In the genomic region with DNA sequence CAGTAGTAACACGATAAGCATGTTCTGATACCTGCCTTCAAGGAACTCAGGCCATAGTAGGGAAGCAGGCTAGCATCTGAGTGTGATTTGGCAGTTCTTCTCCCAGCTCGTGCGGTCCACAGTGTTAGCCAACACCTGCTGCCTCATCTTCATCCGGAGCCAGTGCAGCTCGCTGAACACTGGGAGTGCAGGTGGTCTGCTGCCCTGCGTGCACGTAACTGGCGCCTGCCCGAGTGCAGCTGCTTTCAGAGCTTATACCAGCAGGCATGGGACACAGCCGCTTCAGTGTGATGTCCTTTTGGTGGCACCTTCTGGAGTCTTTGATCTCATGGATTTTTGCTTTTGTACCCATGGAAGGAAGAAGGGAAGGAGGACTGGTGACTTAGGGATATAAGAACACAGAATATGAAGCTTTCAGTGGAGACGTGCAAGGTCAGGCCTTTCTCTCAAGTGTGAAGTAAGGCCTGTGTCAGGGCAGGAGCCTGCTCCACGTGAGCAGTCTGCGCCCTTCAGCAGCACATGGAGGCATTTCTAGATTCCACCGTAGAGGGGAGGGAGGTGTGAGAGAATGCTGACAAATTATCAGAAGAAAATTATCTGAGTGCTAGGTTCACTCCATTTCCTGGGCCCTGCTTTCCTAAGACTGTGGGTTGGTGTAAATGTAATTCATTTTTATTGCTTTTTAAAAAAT, we compare ENCODE assay signal across 27 mouse cellular contexts. TPM values are rescaled to one million over a fixed set of nuclear protein-coding genes. Genes with fewer than 3 reads are reported as not detected.
DNase-seq lines count a peak whose midpoint lies in the region; ATAC-seq and TF ChIP-seq lines count a peak whose summit lies in the region.
"Had no signal": no experiment of that assay in that cellular context is flagged by ENCODE, and none has a peak within 500 bp of the region (broad histone marks: within the 10 kb centered on the region; RNA-seq: fewer than 3 reads in every experiment).

No protein-coding gene starts in this region.

- H3K9me3 ChIP-seq in heart, embryonic 16.5 days (replicated peaks; ENCODE audit: control insufficient read depth, low read length), result no peaks in the 10 kb centered on the region
- H3K9me3 ChIP-seq: embryonic facial prominence, embryonic 15.5 days; forebrain, embryonic 10.5 days; G1E; heart, embryonic 12.5 days; hindbrain, embryonic 13.5 days; intestine, embryonic 15.5 days had no signal

- H3K27ac ChIP-seq in cerebellum, adult 2 months (ENCODE audit: insufficient read depth, low read length), result peak overlapping the region; percentile 2; the same call in 1 of the 2 replicates
- no peak overlapping the region for H3K27ac ChIP-seq in heart, adult 2 months
- H3K27ac ChIP-seq in heart, embryonic 16.5 days (ENCODE audit: low read length), result no peak overlapping the region
- H3K27ac ChIP-seq: embryonic facial prominence, embryonic 15.5 days; forebrain, embryonic 10.5 days; gastrocnemius, adult 2 months; hindbrain, embryonic 13.5 days; intestine, embryonic 15.5 days had no signal

- H3K79me2 ChIP-seq in heart, adult 2 months (replicated peaks; ENCODE audit: control insufficient read depth, insufficient read depth, low read length), result no peaks in the 10 kb centered on the region

- TF ChIP-seq POLR2A in cerebellum, adult 2 months (IDR thresholded peaks at IDR 0.05; ENCODE audit: borderline replicate concordance, insufficient read depth, low read length), result no peak
- TF ChIP-seq POLR2A in heart, adult 2 months (IDR thresholded peaks at IDR 0.05; ENCODE audit: insufficient read depth, low read depth, low read length), result no peak

- H3K9ac ChIP-seq in heart, adult 2 months (ENCODE audit: low read depth, low read length), result no peak overlapping the region
- H3K9ac ChIP-seq in heart, embryonic 16.5 days (ENCODE audit: low read length), result no peak overlapping the region
- H3K9ac ChIP-seq: embryonic facial prominence, embryonic 15.5 days; heart, embryonic 12.5 days; hindbrain, embryonic 13.5 days; intestine, embryonic 15.5 days had no signal

- no peak for TF ChIP-seq EP300 in heart, adult 2 months (IDR thresholded peaks at IDR 0.05; ENCODE audit: insufficient read depth, low read depth, low read length)

- 32% methylated on average over 14 of the region's 14 CpGs for WGBS in cerebellum, adult 2 months
- 83% methylated on average over 14 of the region's 14 CpGs for WGBS in heart, adult 2 months
- 64% methylated on average over 14 of the region's 14 CpGs for WGBS in heart, embryonic 16.5 days

- no peak for DNase-seq in cerebellum, adult 2 months
- DNase-seq in cerebellum, adult 9-11 months, result no peak
- DNase-seq in heart, adult 11 months, result peak; percentile 88
- no peak for DNase-seq in heart, adult 2 months
- no peak for DNase-seq in heart, postnatal 25 days (ENCODE audit: low spot score)
- DNase-seq in left cerebral cortex, postnatal 4 days, result peak; percentile 50
- DNase-seq in left cerebral cortex, postnatal 25 days (ENCODE audit: low spot score in 2 of 2), result no peak
- DNase-seq: adrenal gland, adult 8-10 months; adrenal gland, postnatal 36 days; B cell, adult 2 months; cerebellum, adult 11-12 months; embryo, embryonic 11 days; gastrocnemius, adult 2 months; gastrocnemius, postnatal 25 days; heart, postnatal 4 days; kidney, adult 18-20 months had no signal

- no peaks in the 10 kb centered on the region for H3K27me3 ChIP-seq in cerebellum, adult 2 months (ENCODE audit: control insufficient read depth, insufficient read depth, low read length)
- H3K27me3 ChIP-seq in heart, adult 2 months (ENCODE audit: control insufficient read depth, insufficient read depth, low read length), result no peaks in the 10 kb centered on the region
- no peaks in the 10 kb centered on the region for H3K27me3 ChIP-seq in heart, embryonic 16.5 days (ENCODE audit: control insufficient read depth, insufficient read depth, low read length)
- H3K27me3 ChIP-seq: embryonic facial prominence, embryonic 15.5 days; heart, embryonic 12.5 days; hindbrain, embryonic 13.5 days; intestine, embryonic 15.5 days had no signal

- no peak overlapping the region for H3K4me2 ChIP-seq in heart, embryonic 16.5 days (ENCODE audit: low read depth, low read length)
- H3K4me2 ChIP-seq: embryonic facial prominence, embryonic 15.5 days; heart, embryonic 12.5 days; hindbrain, embryonic 13.5 days; intestine, embryonic 15.5 days had no signal

- intact Hi-C loops in heart, adult 2 months (cut with DNase I), result no loop called here
- intact Hi-C loops in heart, postnatal 25 days (cut with DNase I), result loop anchor here (5.0 kb wide), 1 partner anchor 98 kb away; no protein-coding TSS in a partner anchor
- intact Hi-C loops in left cerebral cortex, postnatal 4 days (cut with DNase I), result loop anchor here (10.0 kb wide), 1 partner anchor 111 kb away; no protein-coding TSS in a partner anchor
- intact Hi-C loops in left cerebral cortex, postnatal 25 days (cut with DNase I), result loop anchor here (5.0 kb wide), 1 partner anchor 108 kb away; no protein-coding TSS in a partner anchor

- peaks cover 5% of the 10 kb centered on the region; the same call in 1 of the 2 replicates for H3K4me1 ChIP-seq in cerebellum, adult 2 months (ENCODE audit: control insufficient read depth, insufficient read depth, low read length)
- no peaks in the 10 kb centered on the region; the same call in 1 of the 2 replicates for H3K4me1 ChIP-seq in heart, adult 2 months (ENCODE audit: control insufficient read depth, insufficient read depth, low read length)
- peaks cover 6% of the 10 kb centered on the region; the same call in 1 of the 2 replicates for H3K4me1 ChIP-seq in heart, embryonic 16.5 days (ENCODE audit: control insufficient read depth, insufficient read depth, low read length)
- H3K4me1 ChIP-seq: embryonic facial prominence, embryonic 15.5 days; hindbrain, embryonic 13.5 days; intestine, embryonic 15.5 days had no signal

- no peak overlapping the region for H3K4me3 ChIP-seq in cerebellum, adult 2 months (replicated peaks; ENCODE audit: insufficient read depth, low read depth, low read length)
- H3K4me3 ChIP-seq in heart, adult 2 months, result no peak overlapping the region
- H3K4me3 ChIP-seq in heart, embryonic 16.5 days (ENCODE audit: low read length), result no peak overlapping the region
- H3K4me3 ChIP-seq: embryonic facial prominence, embryonic 15.5 days; erythroblast, embryonic 14.5 days; forebrain, embryonic 10.5 days; gastrocnemius, adult 2 months; heart, embryonic 12.5 days; hindbrain, embryonic 13.5 days; intestine, embryonic 15.5 days had no signal

- no peak for TF ChIP-seq CTCF in cerebellum, adult 2 months (IDR thresholded peaks at IDR 0.05; ENCODE audit: borderline replicate concordance, insufficient read depth, low read depth, low read length)
- no peak for TF ChIP-seq CTCF in heart, adult 2 months (IDR thresholded peaks at IDR 0.05)

- H3K36me3 ChIP-seq in heart, adult 2 months (ENCODE audit: control insufficient read depth, insufficient read depth, low read length), result no peaks in the 10 kb centered on the region
- H3K36me3 ChIP-seq in heart, embryonic 16.5 days (ENCODE audit: control insufficient read depth, insufficient read depth), result peaks cover 11% of the 10 kb centered on the region

- ATAC-seq in heart, embryonic 16.5 days (replicated peaks; ENCODE audit: extremely low read depth, insufficient read depth, low FRiP score), result peak; percentile 54; the same call in 1 of the 2 replicates
- ATAC-seq: CD4-positive, CD25-positive, alpha-beta regulatory T cell, adult 4 months; forebrain, embryonic 14.5 days; intestine, embryonic 15.5 days had no signal

RNA-seq across cellular contexts. Expression of a gene that starts 15.5 kb away (rescaled TPM):
- 94.8 and 95.7 TPM in 2 replicates for polyA plus RNA-seq in cerebellum, adult 2 months (2012; rRNA removed)
- total RNA-seq in heart, adult 2 months (2021), result under 1 TPM; 0.11 to 0.26 TPM
- polyA plus RNA-seq in heart, adult 2 months (2012; rRNA removed), result 0.20 and 0.66 TPM in 2 replicates
- polyA plus RNA-seq in heart, embryonic 16.5 days (2015; fragmentation: Nextera tagmentation; extraction: Ambion mirVana), result 1.7 and 2.7 TPM in 2 replicates
- under 1 TPM; 0.06 to 0.29 TPM for total RNA-seq in heart, postnatal 25 days (2021)
- 100 to 1,000 TPM; 142 to 144 TPM for total RNA-seq in left cerebral cortex, postnatal 4 days (2021)
- 100 to 1,000 TPM; 235 to 238 TPM for total RNA-seq in left cerebral cortex, postnatal 25 days (2021)
- polyA plus RNA-seq: erythroblast, embryonic 14.5 days; G1E had no signal

RNA-seq across cellular contexts. Expression of a gene that starts 45.1 kb away (rescaled TPM):
- polyA plus RNA-seq in cerebellum, adult 2 months (2012; rRNA removed), result 56.4 and 72.3 TPM in 2 replicates
- total RNA-seq in heart, adult 2 months (2021), result 1 to 10 TPM; 1.9 to 2.0 TPM
- polyA plus RNA-seq in heart, adult 2 months (2012; rRNA removed), result 3.8 and 4.2 TPM in 2 replicates
- 1.8 and 3.5 TPM in 2 replicates for polyA plus RNA-seq in heart, embryonic 16.5 days (2015; fragmentation: Nextera tagmentation; extraction: Ambion mirVana)
- total RNA-seq in heart, postnatal 25 days (2021), result 1 to 10 TPM; 1.9 to 2.8 TPM
- 1 to 10 TPM; 1.6 to 3.4 TPM for total RNA-seq in left cerebral cortex, postnatal 4 days (2021)
- total RNA-seq in left cerebral cortex, postnatal 25 days (2021), result 10 to 100 TPM; 11.3 to 14.6 TPM

RNA-seq across cellular contexts. Expression of a gene that starts 45.1 kb away (rescaled TPM):
- 0.10 and 0.16 TPM in 2 replicates for polyA plus RNA-seq in cerebellum, adult 2 months (2012; rRNA removed)
- total RNA-seq in heart, adult 2 months (2021), result under 1 TPM; 0.14 to 0.16 TPM
- 0.29 and 0.35 TPM in 2 replicates for polyA plus RNA-seq in heart, adult 2 months (2012; rRNA removed)
- 0.45 and 0.83 TPM in 2 replicates for polyA plus RNA-seq in heart, embryonic 16.5 days (2015; fragmentation: Nextera tagmentation; extraction: Ambion mirVana)
- under 1 TPM in 1 of 2 experiments, not detected in 1; 0.08 TPM for total RNA-seq in heart, postnatal 25 days (2021)
- total RNA-seq in left cerebral cortex, postnatal 4 days (2021), result not detected
- not detected for total RNA-seq in left cerebral cortex, postnatal 25 days (2021)
- total RNA-seq: gastrocnemius, adult 2 months had no signal
- polyA plus RNA-seq: G1E had no signal

RNA-seq across cellular contexts. Expression of a gene that starts 52.0 kb away (rescaled TPM):
- 1.2 TPM in 2 replicates for polyA plus RNA-seq in cerebellum, adult 2 months (2012; rRNA removed)
- total RNA-seq in heart, adult 2 months (2021), result 1 to 10 TPM in 1 of 2 experiments, under 1 TPM in 1; 0.43 to 1.0 TPM
- 3.8 and 4.2 TPM in 2 replicates for polyA plus RNA-seq in heart, adult 2 months (2012; rRNA removed)
- polyA plus RNA-seq in heart, embryonic 16.5 days (2015; fragmentation: Nextera tagmentation; extraction: Ambion mirVana), result 1.2 and 2.0 TPM in 2 replicates
- total RNA-seq in heart, postnatal 25 days (2021), result 1 to 10 TPM; 1.1 to 1.3 TPM
- total RNA-seq in left cerebral cortex, postnatal 4 days (2021), result under 1 TPM; 0.60 to 0.79 TPM
- total RNA-seq in left cerebral cortex, postnatal 25 days (2021), result under 1 TPM; 0.39 to 0.69 TPM
- polyA plus RNA-seq: embryonic facial prominence, embryonic 11.5 days; erythroblast, embryonic 14.5 days; heart, embryonic 12.5 days; hindbrain, embryonic 13.5 days had no signal

Comparison
In these comparisons a context has a peak if more than half of its experiments do, and no peak if none do; other contexts are left out.
1. DNase-seq: peak in heart, adult 11 months (single experiment) and left cerebral cortex, postnatal 4 days (single experiment); none in cerebellum, adult 2 months (0 of 2), cerebellum, adult 9-11 months (single experiment), heart, adult 2 months (0 of 2), heart, postnatal 25 days (single experiment) and left cerebral cortex, postnatal 25 days (0 of 2).
2. RNA of a gene that starts 15.5 kb away (total RNA-seq): 235 to 238 TPM in left cerebral cortex, postnatal 25 days and 142 to 144 TPM in left cerebral cortex, postnatal 4 days; 0.06 to 0.29 TPM in heart, postnatal 25 days and 0.11 to 0.26 TPM in heart, adult 2 months; every median in the first group is over 100 times any median in the second.